8 mouse cellular contexts compared by ENCODE assay signal in genomic region chr1:106602941-106603340, GRCm38 (mm10).
DNase-seq lines count a peak whose midpoint lies in the region; ATAC-seq lines count a peak whose summit lies in the region.

No protein-coding gene starts in this region.

- no peak overlapping the region for H3K27ac ChIP-seq in forebrain, embryonic 12.5 days
- no peak overlapping the region for H3K27ac ChIP-seq in forebrain, embryonic 11.5 days (ENCODE audit: low read depth, low read length)
- H3K27ac ChIP-seq in lung, embryonic 15.5 days: peak overlapping the region; percentile 59
- 0 out of 2 replicates have a peak overlapping the region, but pooled peaks have one; percentile 46 for H3K27ac ChIP-seq in embryonic facial prominence, embryonic 12.5 days
- H3K27ac ChIP-seq in limb, embryonic 12.5 days: peak overlapping the region; percentile 26

- H3K27me3 ChIP-seq in forebrain, embryonic 12.5 days: no peaks in the 10 kb centered on the region
- no peaks in the 10 kb centered on the region for H3K27me3 ChIP-seq in forebrain, embryonic 11.5 days (ENCODE audit: control insufficient read depth, insufficient read depth, low read length)
- no peaks in the 10 kb centered on the region for H3K27me3 ChIP-seq in lung, embryonic 15.5 days
- no peaks in the 10 kb centered on the region for H3K27me3 ChIP-seq in embryonic facial prominence, embryonic 12.5 days
- no peaks in the 10 kb centered on the region for H3K27me3 ChIP-seq in limb, embryonic 12.5 days

- no peaks in the 10 kb centered on the region for H3K9me3 ChIP-seq in forebrain, embryonic 12.5 days
- H3K9me3 ChIP-seq in forebrain, embryonic 11.5 days (ENCODE audit: control insufficient read depth, low read length): no peaks in the 10 kb centered on the region
- no peaks in the 10 kb centered on the region for H3K9me3 ChIP-seq in lung, embryonic 15.5 days
- no peaks in the 10 kb centered on the region for H3K9me3 ChIP-seq in embryonic facial prominence, embryonic 12.5 days
- H3K9me3 ChIP-seq in limb, embryonic 12.5 days: no peaks in the 10 kb centered on the region

- 42% methylated on average over 6 of the region's 6 CpGs for WGBS in forebrain, embryonic 12.5 days
- 57% methylated on average over 6 of the region's 6 CpGs for WGBS in forebrain, embryonic 11.5 days
- WGBS in lung, embryonic 15.5 days: 6% methylated on average over 6 of the region's 6 CpGs
- WGBS in embryonic facial prominence, embryonic 12.5 days: 38% methylated on average over 6 of the region's 6 CpGs
- 27% methylated on average over 6 of the region's 6 CpGs for WGBS in limb, embryonic 12.5 days

- H3K36me3 ChIP-seq in forebrain, embryonic 12.5 days (replicated peaks): no peaks in the 10 kb centered on the region
- H3K36me3 ChIP-seq in forebrain, embryonic 11.5 days (ENCODE audit: control insufficient read depth, insufficient read depth, low read length): no peaks in the 10 kb centered on the region
- H3K36me3 ChIP-seq in lung, embryonic 15.5 days: no peaks in the 10 kb centered on the region
- H3K36me3 ChIP-seq in embryonic facial prominence, embryonic 12.5 days: no peaks in the 10 kb centered on the region
- no peaks in the 10 kb centered on the region for H3K36me3 ChIP-seq in limb, embryonic 12.5 days

- ATAC-seq in forebrain, embryonic 12.5 days (ENCODE audit: low FRiP score): peak; percentile 69; the same call in 1 of the 2 replicates
- ATAC-seq in forebrain, embryonic 11.5 days (replicated peaks; ENCODE audit: low FRiP score): no peak
- peak; percentile 43; the same call in 1 of the 2 replicates for ATAC-seq in lung, embryonic 15.5 days (ENCODE audit: borderline replicate concordance, extremely low read depth, low FRiP score, low TSS enrichment)
- no peak for ATAC-seq in embryonic facial prominence, embryonic 12.5 days (ENCODE audit: insufficient number of reproducible peaks, insufficient read depth, low FRiP score, low TSS enrichment)
- no peak for ATAC-seq in limb, embryonic 12.5 days (ENCODE audit: insufficient number of reproducible peaks, insufficient read depth, low FRiP score, low TSS enrichment, low read depth)
- no peak for ATAC-seq in CD4-positive, CD25-positive, alpha-beta regulatory T cell, adult 4 months

- no peak overlapping the region for H3K9ac ChIP-seq in forebrain, embryonic 12.5 days
- no peak overlapping the region for H3K9ac ChIP-seq in forebrain, embryonic 11.5 days (ENCODE audit: low read length)
- H3K9ac ChIP-seq in lung, embryonic 15.5 days: no peak overlapping the region
- H3K9ac ChIP-seq in embryonic facial prominence, embryonic 12.5 days: no peak overlapping the region; the same call in 1 of the 2 replicates
- H3K9ac ChIP-seq in limb, embryonic 12.5 days (replicated peaks): no peak overlapping the region

- no peak overlapping the region for H3K4me3 ChIP-seq in forebrain, embryonic 12.5 days (replicated peaks)
- H3K4me3 ChIP-seq in forebrain, embryonic 11.5 days (ENCODE audit: low read depth, low read length): no peak overlapping the region
- H3K4me3 ChIP-seq in lung, embryonic 15.5 days: no peak overlapping the region
- H3K4me3 ChIP-seq in embryonic facial prominence, embryonic 12.5 days: no peak overlapping the region
- H3K4me3 ChIP-seq in limb, embryonic 12.5 days (replicated peaks): no peak overlapping the region

- peaks cover 13% of the 10 kb centered on the region for H3K4me1 ChIP-seq in forebrain, embryonic 12.5 days
- H3K4me1 ChIP-seq in forebrain, embryonic 11.5 days (replicated peaks; ENCODE audit: control insufficient read depth, insufficient read depth, low read length): no peaks in the 10 kb centered on the region
- peaks cover 26% of the 10 kb centered on the region for H3K4me1 ChIP-seq in lung, embryonic 15.5 days
- H3K4me1 ChIP-seq in embryonic facial prominence, embryonic 12.5 days: peaks cover 14% of the 10 kb centered on the region
- H3K4me1 ChIP-seq in limb, embryonic 12.5 days (replicated peaks): peaks cover 54% of the 10 kb centered on the region

- no peak for DNase-seq in forebrain, embryonic 11.5 days (ENCODE audit: low spot score)
- DNase-seq in lung, postnatal 4 days: no peak
- DNase-seq in thymus, adult 18-20 months: no peak

- H3K4me2 ChIP-seq in forebrain, embryonic 12.5 days: no peak overlapping the region
- no peak overlapping the region for H3K4me2 ChIP-seq in forebrain, embryonic 11.5 days (ENCODE audit: low read depth, low read length, severe bottlenecking)
- peak overlapping the region; percentile 13; the same call in 1 of the 2 replicates for H3K4me2 ChIP-seq in lung, embryonic 15.5 days
- H3K4me2 ChIP-seq in embryonic facial prominence, embryonic 12.5 days (replicated peaks): no peak overlapping the region
- H3K4me2 ChIP-seq in limb, embryonic 12.5 days: no peak overlapping the region

Comparison
In these comparisons a context has a peak if more than half of its experiments do, and no peak if none do; other contexts are left out.
1. ATAC-seq: peak in forebrain, embryonic 12.5 days (single experiment) and lung, embryonic 15.5 days (single experiment); none in forebrain, embryonic 11.5 days (single experiment), embryonic facial prominence, embryonic 12.5 days (single experiment), limb, embryonic 12.5 days (single experiment) and CD4-positive, CD25-positive, alpha-beta regulatory T cell, adult 4 months (single experiment).
2. H3K27ac ChIP-seq: peak in lung, embryonic 15.5 days (single experiment), embryonic facial prominence, embryonic 12.5 days (single experiment) and limb, embryonic 12.5 days (single experiment); none in forebrain, embryonic 12.5 days (single experiment) and forebrain, embryonic 11.5 days (single experiment).